Mouse (Mus musculus) lung, adult 2 months (tissue): ENCODE results near the gene Fbxw14. TPM values are rescaled to one million over a fixed set of nuclear protein-coding genes. Genes with fewer than 3 reads are reported as not detected.
"Not testable (repeated sequence)": the region's sequence is repeated elsewhere in the genome, so short reads cannot be mapped to it uniquely, and the experiment has no call there.

Experiments
- DNase-seq: peaks from one replicate; pipeline ENCODE4 v3.0.0; 2022
- H3K4me1 ChIP-seq: fragments of 200-500 bp; 2 replicates; pipeline ENCODE4 v1.6.1; 2011; ENCODE audit warnings: low read length; ENCODE audit not compliant: control insufficient read depth, insufficient read depth
- H3K4me3 ChIP-seq: fragments of 200-500 bp; replicated peaks from 2 replicates; pipeline ENCODE3; 2011; ENCODE audit warnings: low read depth, mild to moderate bottlenecking, control low read depth, low read length; ENCODE audit errors: extremely low read depth
- CTCF ChIP-seq: fragments of 200-500 bp; IDR thresholded peaks from 2 replicates; pipeline ENCODE4 v1.5.1; 2011; ENCODE audit warnings: mild to moderate bottlenecking, low read length, control low read depth; ENCODE audit not compliant: insufficient read depth
- POLR2A ChIP-seq: fragments of 200-500 bp; IDR thresholded peaks from 2 replicates; pipeline ENCODE4 v1.6.1; 2011; ENCODE audit warnings: low read depth, mild to moderate bottlenecking, control low read depth, low read length, borderline replicate concordance; ENCODE audit errors: extremely low read depth
- WGBS: fragments of 180-500 bp; shearing (Covaris S2); methylation state at CpG from one replicate; pipeline ENCODE4 v1.1.7; 2018; 5-methylcytosine and 5-hydroxymethylcytosine counted together
- polyA plus RNA-seq: library from polyadenylated mRNA; depleted of rRNA; stranded (reverse); fragments of >200 nt; gene quantifications from 2 replicates; pipeline ENCODE4 v1.2.3, GENCODE M21; 2012; rRNA removed

Fbxw14 gene
- polyA plus RNA-seq: not detected in 2 replicates

DNA sequence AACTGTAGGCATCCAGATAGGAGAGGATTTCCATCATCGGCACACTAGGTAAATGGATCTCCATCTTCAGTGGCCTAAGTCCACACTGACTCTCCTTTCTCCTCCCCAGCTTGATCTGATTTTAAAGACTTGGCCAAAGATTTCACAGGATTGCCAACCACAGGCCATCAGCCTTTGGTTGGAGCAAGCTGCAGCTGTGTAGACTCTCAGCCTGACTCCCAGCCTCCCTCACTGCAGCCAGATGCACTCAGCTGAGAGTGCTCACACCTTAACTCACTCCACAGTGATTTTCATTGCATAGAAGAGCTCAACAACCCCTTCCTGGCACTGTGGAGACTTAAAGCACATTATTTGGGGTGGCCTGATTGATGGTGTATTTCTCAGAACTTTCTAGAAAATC is at the start of gene Fbxw14:
Fbxw14 (minus strand) TSS at position 101 of the 400 bp plus-strand sequence.
- not testable (repeated sequence) for DNase-seq, H3K4me3 ChIP-seq, H3K4me1 ChIP-seq
- 100% methylated on average over 1 of the region's 1 CpGs for WGBS

- WGBS: 58% methylated on average over 2 of the region's 2 CpGs
- no peak for DNase-seq
Measured at GRCm38 (mm10) chr9:109263041-109263440, 24.4 kb downstream of the Fbxw14 start.

DNA sequence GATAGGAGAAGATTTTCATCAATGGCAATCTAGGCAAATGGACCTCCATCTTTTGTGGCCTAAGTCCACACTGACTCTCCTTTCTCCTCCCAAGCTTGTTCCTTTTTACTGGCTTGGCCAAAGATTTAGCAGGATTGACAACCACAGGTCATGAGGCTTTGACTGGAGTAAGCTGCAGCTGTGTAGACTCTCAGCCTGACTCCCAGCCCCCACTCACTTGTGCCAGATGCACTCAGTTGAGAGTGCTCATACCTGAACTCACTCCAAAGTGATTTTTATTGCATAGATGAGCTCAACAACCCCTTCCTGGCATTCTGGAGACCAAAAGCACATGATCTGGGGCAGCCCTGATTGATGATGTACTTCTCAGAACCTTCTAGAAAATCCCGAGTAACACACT is 52.8 kb downstream of the Fbxw14 start, which contains the start of gene Fbxw20:
Fbxw20 (minus strand) TSS at position 101 of the 400 bp plus-strand sequence.
- Histone ChIP-seq H3K4me3 (no peak within 1 kb of the TSS), H3K4me1 (no peaks in the 10 kb centered on the region)
- WGBS: 83% methylated on average over 1 of the region's 1 CpGs
- TF ChIP-seq CTCF: no peak
- no peak for DNase-seq

More at GRCm38 (mm10) chr9:109263041-109263440, 24.4 kb downstream of the Fbxw14 start:
- H3K4me3 ChIP-seq: no peak overlapping the region
- H3K4me1 ChIP-seq: no peaks in the 10 kb centered on the region
- TF ChIP-seq POLR2A: no peak
- no peak for TF ChIP-seq CTCF

Other genes starting within 250 kb of the Fbxw14 start
- 918 and 1,083 TPM in 2 replicates for gene Shisa5, start 249.1 kb downstream of the Fbxw14 start, polyA plus RNA-seq
- gene Trex1, start 227.9 kb downstream of the Fbxw14 start, polyA plus RNA-seq: 83.7 and 86.9 TPM in 2 replicates
- 18.8 and 21.9 TPM in 2 replicates for gene Atrip, start 213.6 kb downstream of the Fbxw14 start, polyA plus RNA-seq
- gene Ccdc51, start 205.2 kb downstream of the Fbxw14 start, polyA plus RNA-seq: 3.5 and 3.7 TPM in 2 replicates
- gene Tma7, start 205.1 kb downstream of the Fbxw14 start, polyA plus RNA-seq: 13.4 and 19.0 TPM in 2 replicates
- 54.1 and 61.4 TPM in 2 replicates for gene Plxnb1, start 192.3 kb downstream of the Fbxw14 start, polyA plus RNA-seq
- gene Fbxw21, start 125.6 kb downstream of the Fbxw14 start, polyA plus RNA-seq: not detected in 2 replicates
- gene Fbxw13, start 91.7 kb downstream of the Fbxw14 start, polyA plus RNA-seq: not detected in 2 replicates
- gene Fbxw20, start 52.9 kb downstream of the Fbxw14 start, polyA plus RNA-seq: not detected in 2 replicates
- not detected in 2 replicates for gene Fbxw28, start 52.0 kb upstream of the Fbxw14 start, polyA plus RNA-seq
- gene Fbxw22, start 116.6 kb upstream of the Fbxw14 start, polyA plus RNA-seq: not detected in 2 replicates
- gene Fbxw16, start 161.5 kb upstream of the Fbxw14 start, polyA plus RNA-seq: not detected in 2 replicates
- gene Fbxw19, start 208.2 kb upstream of the Fbxw14 start, polyA plus RNA-seq: not detected in 2 replicates